Mouse (Mus musculus): ENCODE measurements around the gene Pin1. TPM values are rescaled to one million over a fixed set of nuclear protein-coding genes. Genes with fewer than 3 reads are reported as not detected.
A peak's percentile ranks its signal among the peaks of the same experiment; 100 is the strongest.

The Pin1 gene
- polyA plus RNA-seq, 1 experiment from 2014 or later, result 46.5 TPM

GRCm38 (mm10) chr9:20644360-20645081 is 7.4 kb upstream of the Pin1 start, which contains the start of gene Fbxl12:
Gene Fbxl12, minus strand, starts transcription at chr9:20644767.
- Histone ChIP-seq H3K9ac (replicated peaks; ENCODE audit: low read depth, low read length) (peak within 1 kb of the TSS; percentile 77), H3K27me3 (ENCODE audit: control insufficient read depth, insufficient read depth, low read length) (no peaks in the 10 kb centered on the region), H3K9me3 (ENCODE audit: control insufficient read depth, low read depth, low read length) (no peaks in the 10 kb centered on the region), H3K4me1 (ENCODE audit: control insufficient read depth, insufficient read depth, low read length) (peaks cover 4% of the 10 kb centered on the region; the same call in 1 of the 2 replicates), H3K36me3 (ENCODE audit: control insufficient read depth, insufficient read depth, low read length) (peaks cover 15% of the 10 kb centered on the region; the same call in 1 of the 2 replicates), H3K4me3 (ENCODE audit: low read depth, low read length) (peak within 1 kb of the TSS; percentile 90), H3K27ac (ENCODE audit: low read length) (peak within 1 kb of the TSS; percentile 96; the same call in 1 of the 2 replicates), H3K4me2 (replicated peaks; ENCODE audit: low read depth, low read length) (peak within 1 kb of the TSS; percentile 100)
- under 1% methylated on average over 43 of the region's 43 CpGs for WGBS
- no peak for ATAC-seq (ENCODE audit: insufficient number of reproducible peaks, insufficient read depth, low FRiP score, low read depth)

GRCm38 (mm10) chr9:20645121-20645520 is 6.8 kb upstream of the Pin1 start:
- H3K27me3 ChIP-seq (ENCODE audit: control insufficient read depth, insufficient read depth, low read length), result no peaks in the 10 kb centered on the region
- H3K36me3 ChIP-seq (ENCODE audit: control insufficient read depth, insufficient read depth, low read length), result peaks cover 15% of the 10 kb centered on the region; the same call in 1 of the 2 replicates
- peak overlapping the region; percentile 90 for H3K4me3 ChIP-seq (ENCODE audit: low read depth, low read length)
- H3K9me3 ChIP-seq (ENCODE audit: control insufficient read depth, low read depth, low read length), result no peaks in the 10 kb centered on the region
- H3K4me1 ChIP-seq (ENCODE audit: control insufficient read depth, insufficient read depth, low read length), result peaks cover 4% of the 10 kb centered on the region; the same call in 1 of the 2 replicates
- H3K27ac ChIP-seq (ENCODE audit: low read length), result peak overlapping the region; percentile 96; the same call in 1 of the 2 replicates
- ATAC-seq (ENCODE audit: insufficient number of reproducible peaks, insufficient read depth, low FRiP score, low read depth), result no peak
- peak overlapping the region; percentile 77 for H3K9ac ChIP-seq (replicated peaks; ENCODE audit: low read depth, low read length)
- WGBS, result 4% methylated on average over 17 of the region's 17 CpGs
- peak overlapping the region; percentile 100 for H3K4me2 ChIP-seq (replicated peaks; ENCODE audit: low read depth, low read length)

- H3K4me2 ChIP-seq (replicated peaks; ENCODE audit: low read depth, low read length), result peak overlapping the region; percentile 72
- H3K27ac ChIP-seq (ENCODE audit: low read length), result 0 out of 2 replicates have a peak overlapping the region, but pooled peaks have one; percentile 4
- H3K9ac ChIP-seq (replicated peaks; ENCODE audit: low read depth, low read length), result peak overlapping the region; percentile 82
- H3K36me3 ChIP-seq (ENCODE audit: control insufficient read depth, insufficient read depth, low read length), result peaks cover 33% of the 10 kb centered on the region
- WGBS, result under 1% methylated on average over 25 of the region's 25 CpGs
- peaks cover 12% of the 10 kb centered on the region for H3K4me1 ChIP-seq (ENCODE audit: control insufficient read depth, insufficient read depth, low read length)
- H3K4me3 ChIP-seq (ENCODE audit: low read depth, low read length), result peak overlapping the region; percentile 65
- peak; percentile 6; the same call in 1 of the 2 replicates for ATAC-seq (ENCODE audit: insufficient number of reproducible peaks, insufficient read depth, low FRiP score, low read depth)
- H3K9me3 ChIP-seq (ENCODE audit: control insufficient read depth, low read depth, low read length), result no peaks in the 10 kb centered on the region
- H3K27me3 ChIP-seq (ENCODE audit: control insufficient read depth, insufficient read depth, low read length), result no peaks in the 10 kb centered on the region
These were observed 364 bp downstream of the Pin1 start for GRCm38 (mm10) chr9:20652260-20652658.

- no peak overlapping the region for H3K4me2 ChIP-seq (replicated peaks; ENCODE audit: low read depth, low read length)
- H3K27me3 ChIP-seq (ENCODE audit: control insufficient read depth, insufficient read depth, low read length), result no peaks in the 10 kb centered on the region
- H3K27ac ChIP-seq (ENCODE audit: low read length), result no peak overlapping the region
- H3K9me3 ChIP-seq (ENCODE audit: control insufficient read depth, low read depth, low read length), result no peaks in the 10 kb centered on the region
- H3K4me3 ChIP-seq (ENCODE audit: low read depth, low read length), result no peak overlapping the region
- peaks cover 12% of the 10 kb centered on the region for H3K4me1 ChIP-seq (ENCODE audit: control insufficient read depth, insufficient read depth, low read length)
- H3K9ac ChIP-seq (replicated peaks; ENCODE audit: low read depth, low read length), result no peak overlapping the region
- H3K36me3 ChIP-seq (ENCODE audit: control insufficient read depth, insufficient read depth, low read length), result peaks cover 39% of the 10 kb centered on the region
- ATAC-seq (ENCODE audit: insufficient number of reproducible peaks, insufficient read depth, low FRiP score, low read depth), result no peak
- 91% methylated on average over 3 of the region's 3 CpGs for WGBS
These were observed 2.0 kb downstream of the Pin1 start for GRCm38 (mm10) chr9:20653859-20654258.

- no peak overlapping the region for H3K27ac ChIP-seq (ENCODE audit: low read length)
- H3K4me1 ChIP-seq (ENCODE audit: control insufficient read depth, insufficient read depth, low read length), result peaks cover 12% of the 10 kb centered on the region
- peaks cover 57% of the 10 kb centered on the region for H3K36me3 ChIP-seq (ENCODE audit: control insufficient read depth, insufficient read depth, low read length)
- no peak overlapping the region for H3K9ac ChIP-seq (replicated peaks; ENCODE audit: low read depth, low read length)
- H3K4me3 ChIP-seq (ENCODE audit: low read depth, low read length), result no peak overlapping the region
- ATAC-seq (ENCODE audit: insufficient number of reproducible peaks, insufficient read depth, low FRiP score, low read depth), result no peak
- no peaks in the 10 kb centered on the region for H3K27me3 ChIP-seq (ENCODE audit: control insufficient read depth, insufficient read depth, low read length)
- H3K9me3 ChIP-seq (ENCODE audit: control insufficient read depth, low read depth, low read length), result no peaks in the 10 kb centered on the region
- 88% methylated on average over 3 of the region's 3 CpGs for WGBS
- no peak overlapping the region for H3K4me2 ChIP-seq (replicated peaks; ENCODE audit: low read depth, low read length)
These were observed 5.7 kb downstream of the Pin1 start for GRCm38 (mm10) chr9:20657546-20657945.

- Histone ChIP-seq H3K27me3 (ENCODE audit: control insufficient read depth, insufficient read depth, low read length) (no peaks in the 10 kb centered on the region), H3K9me3 (ENCODE audit: control insufficient read depth, low read depth, low read length) (no peaks in the 10 kb centered on the region), H3K4me1 (ENCODE audit: control insufficient read depth, insufficient read depth, low read length) (no peaks in the 10 kb centered on the region), H3K9ac (replicated peaks; ENCODE audit: low read depth, low read length) (no peak overlapping the region), H3K4me3 (ENCODE audit: low read depth, low read length) (no peak overlapping the region), H3K36me3 (ENCODE audit: control insufficient read depth, insufficient read depth, low read length) (peaks cover 50% of the 10 kb centered on the region), H3K4me2 (replicated peaks; ENCODE audit: low read depth, low read length) (no peak overlapping the region), H3K27ac (ENCODE audit: low read length) (no peak overlapping the region)
- no peak for ATAC-seq (ENCODE audit: insufficient number of reproducible peaks, insufficient read depth, low FRiP score, low read depth)
- WGBS, result 67% methylated on average over 3 of the region's 3 CpGs
These were observed 10.4 kb downstream of the Pin1 start for GRCm38 (mm10) chr9:20662325-20662724.

GRCm38 (mm10) chr9:20662874-20663273 is 11.0 kb downstream of the Pin1 start:
- no peaks in the 10 kb centered on the region for H3K9me3 ChIP-seq (ENCODE audit: control insufficient read depth, low read depth, low read length)
- H3K36me3 ChIP-seq (ENCODE audit: control insufficient read depth, insufficient read depth, low read length), result peaks cover 45% of the 10 kb centered on the region
- H3K4me3 ChIP-seq (ENCODE audit: low read depth, low read length), result no peak overlapping the region
- H3K27me3 ChIP-seq (ENCODE audit: control insufficient read depth, insufficient read depth, low read length), result no peaks in the 10 kb centered on the region
- no peak overlapping the region for H3K27ac ChIP-seq (ENCODE audit: low read length)
- 89% methylated on average over 8 of the region's 8 CpGs for whole genome bisulfite sequencing
- no peak for ATAC-seq (ENCODE audit: insufficient number of reproducible peaks, insufficient read depth, low FRiP score, low read depth)
- H3K9ac ChIP-seq (replicated peaks; ENCODE audit: low read depth, low read length), result no peak overlapping the region
- no peak overlapping the region for H3K4me2 ChIP-seq (replicated peaks; ENCODE audit: low read depth, low read length)
- no peaks in the 10 kb centered on the region for H3K4me1 ChIP-seq (ENCODE audit: control insufficient read depth, insufficient read depth, low read length)

GRCm38 (mm10) chr9:20663956-20664355 is 12.1 kb downstream of the Pin1 start:
- H3K9me3 ChIP-seq (ENCODE audit: control insufficient read depth, low read depth, low read length), result no peaks in the 10 kb centered on the region
- no peaks in the 10 kb centered on the region for H3K4me1 ChIP-seq (ENCODE audit: control insufficient read depth, insufficient read depth, low read length)
- no peak overlapping the region for H3K4me2 ChIP-seq (replicated peaks; ENCODE audit: low read depth, low read length)
- WGBS, result 87% methylated on average over 2 of the region's 2 CpGs
- no peak overlapping the region for H3K9ac ChIP-seq (replicated peaks; ENCODE audit: low read depth, low read length)
- H3K27me3 ChIP-seq (ENCODE audit: control insufficient read depth, insufficient read depth, low read length), result no peaks in the 10 kb centered on the region
- peaks cover 37% of the 10 kb centered on the region for H3K36me3 ChIP-seq (ENCODE audit: control insufficient read depth, insufficient read depth, low read length)
- ATAC-seq (ENCODE audit: insufficient number of reproducible peaks, insufficient read depth, low FRiP score, low read depth), result no peak
- H3K27ac ChIP-seq (ENCODE audit: low read length), result no peak overlapping the region
- H3K4me3 ChIP-seq (ENCODE audit: low read depth, low read length), result no peak overlapping the region
